Mouse (Mus musculus) common myeloid progenitor, adult 5-6 weeks (primary cell): Measurements from ENCODE around the gene Htra3. TPM values are rescaled to one million over a fixed set of nuclear protein-coding genes. Genes with fewer than 3 reads are reported as not detected.

ENCODE experiments used
- ATAC-seq: replicated peaks from 2 replicates; pipeline ENCODE4 v1.8.0; 2016; ENCODE audit warnings: low read depth, mild to moderate bottlenecking, moderate TSS enrichment, inconsistent platforms; ENCODE audit not compliant: poor library complexity, severe bottlenecking
- total RNA-seq: library from RNA; stranded (forward); fragments of 200-1000, 187-1606 nt; gene quantifications from 2 replicates; pipeline ENCODE4 v1.2.3, GENCODE M21; 2017

Htra3 gene
- total RNA-seq, 1 experiment from 2014 or later, result not detected

- ATAC-seq, result peak; percentile 65; the same call in 1 of the 2 replicates
These were observed 21.5 kb upstream of the Htra3 start for GRCm38 (mm10) chr5:35701042-35701441.

GRCm38 (mm10) chr5:35695815-35696214, 16.2 kb upstream of the Htra3 start:
- ATAC-seq, result no peak; the same call in 1 of the 2 replicates

- peak; percentile 56 for ATAC-seq
These were observed 14.1 kb upstream of the Htra3 start for GRCm38 (mm10) chr5:35693638-35694037.

GRCm38 (mm10) chr5:35691246-35691645, 11.7 kb upstream of the Htra3 start:
- no peak for ATAC-seq

- ATAC-seq, result no peak
These were observed 11.0 kb upstream of the Htra3 start for GRCm38 (mm10) chr5:35690485-35691165.

- no peak for ATAC-seq
These were observed 9.8 kb upstream of the Htra3 start for GRCm38 (mm10) chr5:35689374-35689773.

GRCm38 (mm10) chr5:35688851-35689250, 9.3 kb upstream of the Htra3 start:
- peak; percentile 36 for ATAC-seq

GRCm38 (mm10) chr5:35687098-35687497, 7.5 kb upstream of the Htra3 start:
- ATAC-seq, result peak; percentile 72

- ATAC-seq, result no peak
These were observed 6.8 kb upstream of the Htra3 start for GRCm38 (mm10) chr5:35686336-35686735.

- 0 out of 2 replicates have a peak, but pooled peaks have one; percentile 27 for ATAC-seq
These were observed 5.5 kb upstream of the Htra3 start for GRCm38 (mm10) chr5:35685079-35685478.

- ATAC-seq, result no peak
These were observed 1.4 kb upstream of the Htra3 start for GRCm38 (mm10) chr5:35680958-35681357.

GRCm38 (mm10) chr5:35676964-35677363, 2.6 kb downstream of the Htra3 start:
- no peak for ATAC-seq

GRCm38 (mm10) chr5:35674081-35674555, 5.5 kb downstream of the Htra3 start:
- ATAC-seq, result no peak

GRCm38 (mm10) chr5:35673086-35673485, 6.5 kb downstream of the Htra3 start:
- ATAC-seq, result peak; percentile 87

GRCm38 (mm10) chr5:35672581-35672980, 7.0 kb downstream of the Htra3 start:
- ATAC-seq, result 0 out of 2 replicates have a peak, but pooled peaks have one; percentile 5

- ATAC-seq, result no peak
These were observed 8.1 kb downstream of the Htra3 start for GRCm38 (mm10) chr5:35671474-35671891.

GRCm38 (mm10) chr5:35670412-35670801, 9.2 kb downstream of the Htra3 start:
- peak; percentile 57 for ATAC-seq

- ATAC-seq, result no peak
These were observed 9.7 kb downstream of the Htra3 start for GRCm38 (mm10) chr5:35669747-35670411.

- no peak for ATAC-seq
These were observed 13.4 kb downstream of the Htra3 start for GRCm38 (mm10) chr5:35666152-35666551.

- ATAC-seq, result no peak
These were observed 17.5 kb downstream of the Htra3 start for GRCm38 (mm10) chr5:35662021-35662545.

- no peak for ATAC-seq
These were observed 18.4 kb downstream of the Htra3 start for GRCm38 (mm10) chr5:35661210-35661609.
